Mouse (Mus musculus) urinary bladder, postnatal 36 days (tissue): ENCODE results near the gene Rbm18.

Experiments
- DNase-seq, 2 experiments: peaks; one replicate each; pipeline ENCODE4 v3.0.0; 2022; ENCODE audit warnings: low spot score in 2 of 2, mixed read lengths in 1 of 2

The Rbm18 gene

GRCm38 (mm10) chr2:36073781-36074180, 62.8 kb downstream of the Rbm18 start:
- DNase-seq: no peak

- DNase-seq: no peak
These were observed 64.8 kb downstream of the Rbm18 start for GRCm38 (mm10) chr2:36071660-36072305.

GRCm38 (mm10) chr2:36067132-36067531, 69.4 kb downstream of the Rbm18 start:
- DNase-seq: no peak
